Mouse (Mus musculus) left cerebral cortex, adult 8-10 months (tissue): ENCODE measurements at regions not wholly inside any gene's neighbourhood (a gene's known extent, or its start where the extent isn't known, plus 50 kb on each side); places are given as distances from the start of the nearest gene placed in this dataset.
A peak's percentile ranks its signal among the peaks of the same experiment; 100 is the strongest.

Experiments used
- DNase-seq, 2 experiments: peaks; one replicate each; pipeline ENCODE4 v3.0.0; 2022; ENCODE audit warnings: low spot score in 2 of 2

GRCm38 (mm10) chr11:55712350-55712749 lies 104.4 kb upstream of the Glra1 start:
- peak in 1 of 2 experiments; percentile 9 for DNase-seq

GRCm38 (mm10) chr11:55707467-55707866 lies 99.5 kb upstream of the Glra1 start:
- DNase-seq = peak in 1 of 2 experiments; percentile 10

- DNase-seq = no peak
Measured at GRCm38 (mm10) chr11:55701921-55702320, 93.9 kb upstream of the Glra1 start.

DNA sequence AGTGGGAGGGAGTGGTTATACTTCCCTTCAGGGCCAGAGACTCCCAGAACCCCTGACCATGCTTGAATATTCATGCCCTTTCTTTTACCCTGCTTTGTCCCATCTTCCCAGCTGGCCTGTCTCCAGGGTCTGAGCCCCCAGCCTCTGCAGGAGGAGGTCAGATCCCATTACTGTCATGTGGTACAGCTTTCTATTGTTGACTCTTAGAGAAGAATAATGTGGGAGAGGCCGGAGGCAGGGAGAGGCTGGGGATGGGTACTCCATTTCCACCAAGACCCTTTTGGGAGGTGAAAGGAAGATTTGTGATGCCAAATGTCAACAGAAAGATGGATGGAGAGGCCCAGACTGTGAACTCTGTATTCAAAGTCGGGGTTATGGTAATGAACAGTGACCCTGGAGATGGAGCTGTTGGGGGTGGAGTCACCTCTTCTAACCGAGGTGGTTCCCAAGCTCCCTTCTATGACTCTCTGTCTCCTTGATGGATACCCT lies 77.1 kb upstream of the Glra1 start:
- DNase-seq = no peak

DNA sequence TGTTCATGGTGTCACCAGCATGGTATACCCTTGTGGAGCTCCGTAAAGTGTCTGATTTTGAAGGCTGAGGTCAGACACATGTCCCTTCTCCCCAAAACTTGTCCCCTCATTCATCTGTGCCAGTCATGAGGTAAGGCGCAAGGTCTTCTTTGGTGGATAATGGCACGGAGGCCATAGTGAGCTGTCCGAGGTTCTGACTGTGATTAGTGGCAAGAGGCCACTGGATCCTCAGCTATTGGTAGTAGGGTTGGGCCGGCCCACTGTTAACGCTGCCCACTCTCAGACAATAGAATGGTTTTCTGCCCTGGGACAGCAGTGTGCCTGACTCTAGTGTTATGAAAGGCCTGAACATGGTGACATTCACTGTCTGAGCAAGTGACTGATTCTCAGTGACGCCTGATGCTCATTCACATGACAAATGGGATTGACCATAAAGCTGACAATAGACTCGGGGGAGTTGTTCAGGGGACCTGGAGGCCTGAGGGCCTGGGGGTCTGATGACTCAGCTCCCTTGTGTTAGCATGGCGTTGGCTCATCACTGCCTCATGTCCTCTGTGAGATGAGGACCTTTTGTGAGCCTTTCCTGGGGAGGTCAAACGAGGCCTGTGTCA lies 74.5 kb upstream of the Glra1 start:
- DNase-seq = no peak

- no peak for DNase-seq
Measured at GRCm38 (mm10) chr11:55681226-55681980, 73.4 kb upstream of the Glra1 start.

DNA sequence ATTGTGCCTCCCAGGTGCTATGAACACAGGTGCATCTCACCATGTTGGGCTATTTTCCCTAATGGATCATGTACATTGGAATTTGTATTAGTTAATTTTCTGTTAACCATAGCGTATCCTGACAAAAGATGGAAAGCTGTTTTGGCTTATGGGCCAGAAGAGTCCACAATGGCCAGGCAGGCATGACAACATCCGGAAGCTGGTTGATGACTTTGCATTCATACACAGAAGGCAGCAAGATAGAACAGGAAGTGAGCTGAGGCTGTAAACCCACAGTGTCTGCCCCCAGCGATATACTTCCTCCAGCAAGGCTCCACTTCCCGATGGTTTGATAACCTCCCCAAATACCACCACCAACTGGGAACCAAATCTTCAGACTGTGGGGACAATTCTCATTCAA lies 55.1 kb upstream of the Glra1 start:
- DNase-seq = no peak

- no peak for DNase-seq
Measured at GRCm38 (mm10) chr11:55662283-55662682, 54.3 kb upstream of the Glra1 start.
